Mouse (Mus musculus) liver, embryonic 14.5 days (tissue): Measurements from ENCODE around the gene Thsd4. TPM values are rescaled to one million over a fixed set of nuclear protein-coding genes. Genes with fewer than 3 reads are reported as not detected.
A peak's percentile ranks its signal among the peaks of the same experiment; 100 is the strongest.

Experiments
- ATAC-seq: fragments of 200-750 bp; cut with Nextera tagmentation; 2 replicates; pipeline ENCODE4 v1.8.0; 2017; ENCODE audit warnings: moderate number of reproducible peaks, mild to moderate bottlenecking, moderate library complexity; ENCODE audit not compliant: insufficient read depth
- DNase-seq, 3 experiments: peaks; one replicate each; pipeline ENCODE4 v3.0.0-alpha.2; 2012 to 2013; ENCODE audit warnings: low read depth in 3 of 3, low spot score in 3 of 3
- H3K27ac ChIP-seq: fragments of 300-500 bp; sonication (generic); 2 replicates; pipeline ENCODE4 v1.5.1; 2014; ENCODE audit warnings: moderate library complexity, mild to moderate bottlenecking, control low read depth, inconsistent platforms
- H3K27me3 ChIP-seq: fragments of 300-500 bp; sonication (generic); 2 replicates; pipeline ENCODE4 v1.6.1; 2014; ENCODE audit warnings: mild to moderate bottlenecking, low read length, moderate library complexity; ENCODE audit not compliant: control insufficient read depth, insufficient read depth
- H3K36me3 ChIP-seq: fragments of 300-500 bp; sonication (generic); replicated peaks from 2 replicates; pipeline ENCODE4 v1.6.1; 2014; ENCODE audit warnings: low read depth; ENCODE audit not compliant: control insufficient read depth, insufficient read depth
- H3K4me1 ChIP-seq, 2 experiments: fragments of 200-500 bp in 1 of 2; fragments of 300-500 bp in 1 of 2; sonication (generic) in 1 of 2; replicated peaks; 2 replicates each; pipeline ENCODE4 v1.6.1; 2012 to 2014; ENCODE audit warnings: antibody characterized with exemption in 1 of 2, inconsistent platforms in 1 of 2, low read length in 1 of 2; ENCODE audit not compliant: control insufficient read depth in 2 of 2, insufficient read depth in 2 of 2
- H3K4me2 ChIP-seq: fragments of 300-500 bp; sonication (generic); 2 replicates; pipeline ENCODE4 v1.6.1; 2014; ENCODE audit warnings: low read depth, mild to moderate bottlenecking, control low read depth, moderate library complexity
- H3K4me3 ChIP-seq, 2 experiments: fragments of 200-500 bp in 1 of 2; fragments of 300-500 bp in 1 of 2; sonication (generic) in 1 of 2; 2 replicates each; pipeline ENCODE4 v1.5.1; 2012 to 2014; ENCODE audit warnings: low read depth in 2 of 2, low read length in 2 of 2, mild to moderate bottlenecking in 2 of 2, control low read depth in 1 of 2, inconsistent platforms in 1 of 2, moderate library complexity in 1 of 2; ENCODE audit not compliant: insufficient read depth in 1 of 2
- H3K9ac ChIP-seq: fragments of 300-500 bp; sonication (generic); replicated peaks from 2 replicates; pipeline ENCODE4 v1.6.1; 2014; ENCODE audit warnings: mild to moderate bottlenecking, control low read depth, moderate library complexity
- H3K9me3 ChIP-seq: fragments of 300-500 bp; sonication (generic); 2 replicates; pipeline ENCODE4 v1.6.1; 2016; ENCODE audit warnings: low read length, mixed read lengths; ENCODE audit not compliant: control insufficient read depth
- CTCF ChIP-seq: IDR thresholded peaks from 2 replicates; pipeline ENCODE4 v1.5.1; 2016; ENCODE audit warnings: antibody characterized with exemption, low read depth, control low read depth
- EP300 ChIP-seq: IDR thresholded peaks from 2 replicates; pipeline ENCODE4 v1.6.1; 2016; ENCODE audit warnings: antibody characterized with exemption, low read depth
- WGBS: fragments of 180-500 bp; shearing (Covaris S2); extraction: QIAGEN DNeasy Blood & Tissue Kit; methylation state at CpG from one replicate; pipeline ENCODE4 v1.1.7; 2014; ENCODE audit not compliant: insufficient replicate concordance; 5-methylcytosine and 5-hydroxymethylcytosine counted together
- polyA plus RNA-seq, 2 experiments: library from polyadenylated mRNA; depleted of rRNA in 1 of 2; stranded (reverse) in 1 of 2; unstranded in 1 of 2; fragments of >200 nt; fragmentation: Nextera tagmentation in 1 of 2; extraction: Ambion mirVana in 1 of 2; gene quantifications; 2 replicates each; pipeline versions ENCODE4 v1.2.1 to v1.2.3; 2012 to 2014

The Thsd4 gene
- polyA plus RNA-seq, 2 experiments, result 0.43 to 0.48 TPM

GRCm38 (mm10) chr9:60094211-60094610 is 427.6 kb downstream of the Thsd4 start:
- no peak for ATAC-seq
- no peaks in the 10 kb centered on the region for H3K9me3 ChIP-seq
- no peak for DNase-seq
- H3K4me1 ChIP-seq, result no peaks in the 10 kb centered on the region
- TF ChIP-seq EP300 (no peak), CTCF (no peak)
- no peaks in the 10 kb centered on the region for H3K36me3 ChIP-seq
- WGBS, result 47% methylated on average over 1 of the region's 1 CpGs
- no peaks in the 10 kb centered on the region for H3K27me3 ChIP-seq
- H3K27ac ChIP-seq, result no peak overlapping the region
- no peak overlapping the region for H3K9ac ChIP-seq
- no peak overlapping the region for H3K4me2 ChIP-seq
- H3K4me3 ChIP-seq, result no peak overlapping the region

- Histone ChIP-seq H3K27me3 (no peaks in the 10 kb centered on the region), H3K4me3 (no peak overlapping the region), H3K4me1 (no peaks in the 10 kb centered on the region), H3K9ac (no peak overlapping the region), H3K36me3 (no peaks in the 10 kb centered on the region), H3K4me2 (no peak overlapping the region), H3K9me3 (no peaks in the 10 kb centered on the region), H3K27ac (no peak overlapping the region)
- no peak for ATAC-seq
- 59% methylated on average over 5 of the region's 5 CpGs for WGBS
- no peak for DNase-seq
- TF ChIP-seq CTCF (no peak), EP300 (no peak)
Observed at GRCm38 (mm10) chr9:60092428-60092827, 429.4 kb downstream of the Thsd4 start.

- no peaks in the 10 kb centered on the region for H3K4me1 ChIP-seq
- ATAC-seq (no peak), DNase-seq (no peak)
- no peaks in the 10 kb centered on the region for H3K36me3 ChIP-seq
- H3K9me3 ChIP-seq, result no peaks in the 10 kb centered on the region
- TF ChIP-seq CTCF (no peak), EP300 (no peak)
- no peak overlapping the region for H3K4me3 ChIP-seq
- no peaks in the 10 kb centered on the region for H3K27me3 ChIP-seq
- no peak overlapping the region for H3K27ac ChIP-seq
- no peak overlapping the region for H3K4me2 ChIP-seq
- no peak overlapping the region for H3K9ac ChIP-seq
- WGBS, result 65% methylated on average over 4 of the region's 4 CpGs
Observed at GRCm38 (mm10) chr9:60089441-60089840, 432.4 kb downstream of the Thsd4 start.

- no peaks in the 10 kb centered on the region for H3K36me3 ChIP-seq
- no peak overlapping the region for H3K9ac ChIP-seq
- WGBS, result 28% methylated on average over 5 of the region's 5 CpGs
- TF ChIP-seq EP300, result no peak
- TF ChIP-seq CTCF, result peak; percentile 83
- H3K27me3 ChIP-seq, result no peaks in the 10 kb centered on the region
- no peak overlapping the region for H3K4me3 ChIP-seq
- DNase-seq, result no peak
- ATAC-seq, result no peak
- H3K27ac ChIP-seq, result no peak overlapping the region
- H3K9me3 ChIP-seq, result no peaks in the 10 kb centered on the region
- H3K4me1 ChIP-seq, result no peaks in the 10 kb centered on the region
- H3K4me2 ChIP-seq, result no peak overlapping the region
Observed at GRCm38 (mm10) chr9:60088101-60088500, 433.7 kb downstream of the Thsd4 start.

GRCm38 (mm10) chr9:60082107-60082581 is 439.7 kb downstream of the Thsd4 start:
- ATAC-seq (no peak), DNase-seq (no peak)
- Histone ChIP-seq H3K36me3 (no peaks in the 10 kb centered on the region), H3K4me2 (no peak overlapping the region), H3K9me3 (no peaks in the 10 kb centered on the region), H3K4me3 (no peak overlapping the region), H3K9ac (no peak overlapping the region), H3K4me1 (no peaks in the 10 kb centered on the region), H3K27ac (no peak overlapping the region), H3K27me3 (no peaks in the 10 kb centered on the region)
- 43% methylated on average over 5 of the region's 5 CpGs for WGBS
- TF ChIP-seq EP300 (no peak), CTCF (no peak)
